Mouse (Mus musculus): ENCODE measurements around the gene Ces1a. TPM values are rescaled to one million over a fixed set of nuclear protein-coding genes. Genes with fewer than 3 reads are reported as not detected.

Gene Ces1a
- not detected for total RNA-seq (2023)

GRCm38 (mm10) chr8:93048092-93048491 lies at the start of gene Ces1a:
Gene Ces1a, minus strand, starts transcription at chr8:93048192.

GRCm38 (mm10) chr8:93079887-93080286 lies 31.9 kb upstream of the Ces1a start, which contains the start of gene Ces1b:
Gene Ces1b, minus strand, starts transcription at chr8:93080017.

Other genes starting within 250 kb of the Ces1a start
- not detected for gene Mmp2, start 220.9 kb downstream of the Ces1a start, total RNA-seq (2023)
- 10 to 100 TPM; 13.3 to 13.5 TPM for gene Lpcat2, start 192.9 kb downstream of the Ces1a start, total RNA-seq (2023)
- 1 to 10 TPM; 1.1 to 1.7 TPM for gene Capns2, start 146.8 kb downstream of the Ces1a start, total RNA-seq (2023)
- not detected for gene Slc6a2, start 88.1 kb downstream of the Ces1a start, total RNA-seq (2023)
- gene Ces1b, start 31.8 kb upstream of the Ces1a start, total RNA-seq (2023): not detected
- not detected for gene Ces1c, start 83.1 kb upstream of the Ces1a start, total RNA-seq (2023)
- not detected for gene Ces1d, start 149.6 kb upstream of the Ces1a start, total RNA-seq (2023)
- not detected for gene Ces1e, start 181.4 kb upstream of the Ces1a start, total RNA-seq (2023)
- gene Ces1f, start 231.6 kb upstream of the Ces1a start, total RNA-seq (2023): not detected

All from B cell, adult 67 days (primary cell).